ENCODE assay signal across 16 mouse cellular contexts in genomic region chr19:58165635-58166015, GRCm38 (mm10).
DNase-seq lines count a peak whose midpoint lies in the region; ATAC-seq and TF ChIP-seq lines count a peak whose summit lies in the region.
"Had no signal": no experiment of that assay in that cellular context is flagged by ENCODE, and none has a peak within 500 bp of the region (broad histone marks: within the 10 kb centered on the region; RNA-seq: fewer than 3 reads in every experiment).

No protein-coding gene starts in this region.

- H3K9me3 ChIP-seq in intestine, embryonic 14.5 days (ENCODE audit: control insufficient read depth, low read length): no peaks in the 10 kb centered on the region
- no peaks in the 10 kb centered on the region for H3K9me3 ChIP-seq in intestine, postnatal 0 days (ENCODE audit: control insufficient read depth)
- no peaks in the 10 kb centered on the region for H3K9me3 ChIP-seq in midbrain, embryonic 10.5 days (replicated peaks)
- H3K9me3 ChIP-seq in midbrain, embryonic 11.5 days (ENCODE audit: control insufficient read depth, low read length): no peaks in the 10 kb centered on the region
- no peaks in the 10 kb centered on the region for H3K9me3 ChIP-seq in midbrain, embryonic 12.5 days
- H3K9me3 ChIP-seq: hindbrain, embryonic 10.5 days had no signal

- no peaks in the 10 kb centered on the region for H3K36me3 ChIP-seq in intestine, embryonic 14.5 days (ENCODE audit: control insufficient read depth, insufficient read depth, low read length)
- H3K36me3 ChIP-seq in intestine, postnatal 0 days (ENCODE audit: control insufficient read depth, insufficient read depth): no peaks in the 10 kb centered on the region
- H3K36me3 ChIP-seq in midbrain, embryonic 10.5 days: no peaks in the 10 kb centered on the region
- H3K36me3 ChIP-seq in midbrain, embryonic 11.5 days (ENCODE audit: control insufficient read depth, insufficient read depth, low read length): no peaks in the 10 kb centered on the region
- H3K36me3 ChIP-seq in midbrain, embryonic 12.5 days: no peaks in the 10 kb centered on the region
- H3K36me3 ChIP-seq: hindbrain, embryonic 10.5 days had no signal

- no peak for TF ChIP-seq CTCF in intestine, postnatal 0 days (IDR thresholded peaks at IDR 0.05; ENCODE audit: low read depth)

- H3K27me3 ChIP-seq in intestine, embryonic 14.5 days (replicated peaks; ENCODE audit: control insufficient read depth, insufficient read depth, low read length): no peaks in the 10 kb centered on the region
- H3K27me3 ChIP-seq in intestine, postnatal 0 days (replicated peaks; ENCODE audit: control insufficient read depth, insufficient read depth, low read length): no peaks in the 10 kb centered on the region
- H3K27me3 ChIP-seq in midbrain, embryonic 10.5 days (ENCODE audit: low read depth, poor library complexity, severe bottlenecking): 0 out of 2 replicates have a peak, but pooled peaks cover 14% of the 10 kb centered on the region
- no peaks in the 10 kb centered on the region for H3K27me3 ChIP-seq in midbrain, embryonic 11.5 days (ENCODE audit: control insufficient read depth, insufficient read depth, low read length)
- peaks cover 4% of the 10 kb centered on the region; the same call in 1 of the 2 replicates for H3K27me3 ChIP-seq in midbrain, embryonic 12.5 days

- peak overlapping the region; percentile 8; the same call in 1 of the 2 replicates for H3K4me2 ChIP-seq in intestine, embryonic 14.5 days (ENCODE audit: low read length)
- no peak overlapping the region for H3K4me2 ChIP-seq in intestine, postnatal 0 days (replicated peaks; ENCODE audit: low read depth)
- no peak overlapping the region for H3K4me2 ChIP-seq in midbrain, embryonic 11.5 days
- peak overlapping the region; percentile 26 for H3K4me2 ChIP-seq in midbrain, embryonic 12.5 days (replicated peaks)
- H3K4me2 ChIP-seq: heart, embryonic 11.5 days had no signal

- H3K4me1 ChIP-seq in intestine, embryonic 14.5 days (replicated peaks; ENCODE audit: control insufficient read depth, insufficient read depth, low read length): peaks cover 10% of the 10 kb centered on the region
- H3K4me1 ChIP-seq in intestine, postnatal 0 days (replicated peaks; ENCODE audit: control insufficient read depth, insufficient read depth, low read length): no peaks in the 10 kb centered on the region
- peaks cover 26% of the 10 kb centered on the region for H3K4me1 ChIP-seq in midbrain, embryonic 10.5 days
- H3K4me1 ChIP-seq in midbrain, embryonic 11.5 days (ENCODE audit: control insufficient read depth, insufficient read depth, low read length): peaks cover 8% of the 10 kb centered on the region
- peaks cover 21% of the 10 kb centered on the region for H3K4me1 ChIP-seq in midbrain, embryonic 12.5 days

- no peak for DNase-seq in intestine, embryonic 14.5 days (ENCODE audit: low spot score)
- no peak for DNase-seq in midbrain, embryonic 10.5 days (ENCODE audit: low spot score)
- no peak for DNase-seq in midbrain, embryonic 11.5 days (ENCODE audit: low spot score, missing footprints)
- DNase-seq in right cerebral cortex, postnatal 25 days: no peak
- DNase-seq in urinary bladder, postnatal 25 days (ENCODE audit: low spot score): no peak
- DNase-seq in ovary, postnatal 36 days (ENCODE audit: low spot score): no peak
- DNase-seq: cerebellum, adult 11-12 months; gastrocnemius, postnatal 14 days; liver; lung, postnatal 4 days; right cerebral cortex, postnatal 4 days had no signal

- ATAC-seq in intestine, embryonic 14.5 days (replicated peaks; ENCODE audit: low FRiP score, low TSS enrichment, low read depth): no peak
- no peak for ATAC-seq in intestine, postnatal 0 days
- no peak for ATAC-seq in midbrain, embryonic 11.5 days (ENCODE audit: low FRiP score)
- ATAC-seq in midbrain, embryonic 12.5 days (ENCODE audit: low FRiP score, low read depth): no peak
- ATAC-seq: activated CD4-positive, CD25-positive, alpha-beta regulatory T cell, adult 4 months had no signal

- whole genome bisulfite sequencing in intestine, embryonic 14.5 days: 28% methylated on average over 9 of the region's 9 CpGs
- WGBS in intestine, postnatal 0 days: 30% methylated on average over 9 of the region's 9 CpGs
- whole genome bisulfite sequencing in midbrain, embryonic 10.5 days: 49% methylated on average over 9 of the region's 9 CpGs
- WGBS in midbrain, embryonic 11.5 days: 37% methylated on average over 9 of the region's 9 CpGs
- 29% methylated on average over 9 of the region's 9 CpGs for WGBS in midbrain, embryonic 12.5 days

- no peak overlapping the region for H3K27ac ChIP-seq in intestine, embryonic 14.5 days (ENCODE audit: low read depth)
- H3K27ac ChIP-seq in intestine, postnatal 0 days (ENCODE audit: low read depth, low read length): no peak overlapping the region
- H3K27ac ChIP-seq in midbrain, embryonic 10.5 days (replicated peaks): 0 out of 2 replicates have a peak overlapping the region, but pooled peaks have one; percentile 13
- H3K27ac ChIP-seq in midbrain, embryonic 11.5 days (ENCODE audit: low read depth, low read length): no peak overlapping the region
- no peak overlapping the region for H3K27ac ChIP-seq in midbrain, embryonic 12.5 days (replicated peaks)

- no peak overlapping the region for H3K9ac ChIP-seq in intestine, embryonic 14.5 days (ENCODE audit: low read length)
- no peak overlapping the region for H3K9ac ChIP-seq in intestine, postnatal 0 days (ENCODE audit: low read depth, low read length)
- no peak overlapping the region for H3K9ac ChIP-seq in midbrain, embryonic 11.5 days (ENCODE audit: low read length)
- H3K9ac ChIP-seq in midbrain, embryonic 12.5 days (replicated peaks): no peak overlapping the region

- H3K4me3 ChIP-seq in intestine, embryonic 14.5 days (ENCODE audit: low read depth, low read length): no peak overlapping the region
- H3K4me3 ChIP-seq in intestine, postnatal 0 days (ENCODE audit: low read depth, low read length): no peak overlapping the region
- no peak overlapping the region for H3K4me3 ChIP-seq in midbrain, embryonic 10.5 days
- no peak overlapping the region for H3K4me3 ChIP-seq in midbrain, embryonic 11.5 days (ENCODE audit: low read depth, low read length)
- H3K4me3 ChIP-seq in midbrain, embryonic 12.5 days: no peak overlapping the region
- H3K4me3 ChIP-seq: hindbrain, embryonic 10.5 days had no signal

Comparison
In these comparisons a context has a peak if more than half of its experiments do, and no peak if none do; other contexts are left out.
1. H3K4me2 ChIP-seq: peak in intestine, embryonic 14.5 days (single experiment) and midbrain, embryonic 12.5 days (single experiment); none in intestine, postnatal 0 days (single experiment) and midbrain, embryonic 11.5 days (single experiment).